Mouse (Mus musculus) spleen, postnatal 36 days (tissue): ENCODE data around the gene Alg14.

Experiments
- DNase-seq, 2 experiments: peaks; one replicate each; pipeline ENCODE4 v3.0.0; 2022; ENCODE audit warnings: low spot score in 2 of 2, mixed read lengths in 1 of 2

Alg14 gene

DNA sequence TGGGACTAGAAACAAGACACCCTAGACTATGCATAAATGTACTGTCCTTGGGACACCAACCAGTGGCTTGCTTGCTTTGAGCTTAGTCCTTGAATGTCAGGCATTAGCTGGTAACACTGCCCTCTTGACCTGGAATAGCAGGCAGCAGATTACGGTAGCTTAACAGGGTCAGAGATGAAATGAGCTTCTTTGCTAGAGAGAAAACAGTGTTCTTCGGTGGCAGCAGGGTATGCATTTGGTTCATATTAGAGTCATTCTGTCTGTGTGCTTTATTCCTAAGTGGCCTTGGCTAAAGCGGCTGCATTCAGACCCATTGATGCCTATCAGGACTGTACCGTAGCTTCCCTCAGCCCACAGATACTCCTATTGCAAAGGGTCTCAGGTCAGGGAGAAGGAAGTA lies 72.8 kb downstream of the Alg14 start:
- no peak for DNase-seq

DNA sequence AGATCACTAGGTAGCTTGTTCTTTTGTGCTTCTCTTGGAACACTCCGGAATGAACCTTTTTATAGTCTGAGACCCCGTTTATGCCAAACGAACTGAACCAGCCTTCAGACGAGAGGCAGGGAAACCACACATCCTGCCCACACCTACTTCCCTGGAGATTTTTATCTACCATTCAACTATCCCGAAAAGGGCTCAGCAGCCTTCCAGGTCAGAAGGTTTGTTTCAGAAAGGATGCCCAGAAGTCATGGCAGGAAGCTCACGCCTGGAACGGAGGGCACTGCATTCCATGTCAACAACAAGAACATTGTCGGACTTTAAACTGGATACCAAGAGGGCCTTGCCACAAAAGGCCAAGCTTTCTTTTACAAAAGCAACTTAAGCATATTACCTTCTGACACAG lies 73.6 kb downstream of the Alg14 start:
- no peak for DNase-seq

DNA sequence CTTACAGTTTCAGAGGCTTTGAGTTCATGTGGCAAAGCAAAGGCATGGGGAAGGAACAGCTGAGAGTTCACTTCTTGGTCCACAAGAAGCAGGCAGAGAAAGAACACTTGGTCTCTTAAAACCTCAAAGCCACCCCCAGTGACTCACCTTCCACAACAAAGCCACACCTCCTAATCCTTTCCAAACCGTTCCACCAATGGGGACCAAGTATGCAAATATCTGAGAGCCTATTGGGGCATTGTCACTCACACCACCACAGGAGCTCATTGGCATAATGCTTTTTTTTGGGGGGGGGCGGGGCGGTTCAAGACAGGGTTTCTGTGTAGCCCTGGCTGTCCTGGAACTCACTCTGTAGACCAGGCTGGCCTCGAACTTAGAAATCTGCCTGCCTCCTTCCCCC lies 77.0 kb downstream of the Alg14 start:
- no peak for DNase-seq

DNA sequence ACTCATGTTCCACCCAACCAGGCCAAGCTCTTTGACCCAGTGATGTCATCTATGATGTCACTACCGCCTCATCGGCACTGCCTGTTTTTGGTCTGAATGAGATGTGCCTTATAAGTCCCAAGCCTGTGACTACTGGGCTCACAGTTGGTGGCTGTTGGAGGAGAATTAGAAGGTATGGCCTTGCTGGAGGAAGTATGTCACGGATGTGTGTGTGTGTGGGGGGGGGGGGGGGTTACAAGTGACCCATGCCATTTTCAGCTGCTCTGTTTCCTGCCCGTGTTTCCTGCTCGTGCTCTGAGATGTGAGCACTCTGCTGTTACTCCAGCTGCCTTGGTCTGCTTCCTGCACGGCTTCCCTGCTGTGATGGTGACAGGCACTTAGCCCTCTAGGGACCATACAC lies 77.9 kb downstream of the Alg14 start:
- DNase-seq, result peak; percentile 79 to 81

DNA sequence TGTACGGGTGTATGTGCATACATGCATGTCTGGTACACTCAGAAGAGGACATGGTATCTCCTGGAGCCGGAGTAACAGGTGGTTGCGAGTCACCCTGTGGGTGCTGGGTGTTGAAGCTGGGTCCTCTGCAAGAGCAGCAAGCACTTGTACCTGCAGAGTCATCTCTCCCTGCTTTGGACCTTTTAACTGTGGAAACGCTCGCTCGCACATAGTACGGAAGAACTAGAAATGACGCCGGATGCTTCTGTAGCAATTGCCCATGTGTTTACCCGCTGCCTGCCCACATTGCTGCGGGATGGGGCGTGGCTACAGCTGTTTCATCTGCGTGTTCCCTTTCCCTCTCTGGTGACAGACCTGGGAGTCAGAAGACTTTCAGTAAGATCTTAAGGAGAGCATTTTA lies 78.7 kb downstream of the Alg14 start:
- DNase-seq, result peak; percentile 69 to 74

DNA sequence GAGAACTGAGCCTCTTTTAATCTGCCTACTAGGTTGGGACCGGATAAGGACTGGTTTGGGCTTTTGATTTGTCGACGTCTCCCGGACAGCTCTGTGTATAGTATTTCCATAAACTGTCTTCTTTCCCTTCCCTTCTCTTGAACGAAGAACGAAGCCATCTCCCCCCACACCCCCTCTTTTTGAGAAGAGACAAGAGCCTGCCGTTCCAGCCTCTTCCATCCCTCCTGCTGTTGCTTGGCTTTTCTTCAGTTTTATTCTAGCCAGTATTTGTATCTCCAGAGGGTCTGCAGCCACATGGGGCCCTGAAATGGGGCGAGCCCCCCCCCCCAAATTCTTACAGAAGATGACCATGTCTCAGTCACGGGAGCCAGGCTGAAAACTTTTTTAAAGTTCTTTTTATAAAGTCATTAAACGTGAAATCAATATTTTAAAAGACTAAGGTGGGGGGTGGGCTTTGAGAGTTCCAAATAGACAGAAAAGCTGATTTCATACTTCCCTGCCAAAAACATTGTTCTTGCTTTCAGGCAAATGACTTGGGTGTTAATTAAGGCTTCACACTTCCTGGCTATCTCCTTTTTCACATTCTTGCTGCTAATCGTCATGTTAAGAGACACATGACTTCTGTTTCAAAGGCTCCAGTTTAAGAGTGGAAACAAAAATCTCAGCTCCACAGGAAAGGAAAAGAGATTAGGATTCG lies 79.4 kb downstream of the Alg14 start:
- DNase-seq, result no peak

DNA sequence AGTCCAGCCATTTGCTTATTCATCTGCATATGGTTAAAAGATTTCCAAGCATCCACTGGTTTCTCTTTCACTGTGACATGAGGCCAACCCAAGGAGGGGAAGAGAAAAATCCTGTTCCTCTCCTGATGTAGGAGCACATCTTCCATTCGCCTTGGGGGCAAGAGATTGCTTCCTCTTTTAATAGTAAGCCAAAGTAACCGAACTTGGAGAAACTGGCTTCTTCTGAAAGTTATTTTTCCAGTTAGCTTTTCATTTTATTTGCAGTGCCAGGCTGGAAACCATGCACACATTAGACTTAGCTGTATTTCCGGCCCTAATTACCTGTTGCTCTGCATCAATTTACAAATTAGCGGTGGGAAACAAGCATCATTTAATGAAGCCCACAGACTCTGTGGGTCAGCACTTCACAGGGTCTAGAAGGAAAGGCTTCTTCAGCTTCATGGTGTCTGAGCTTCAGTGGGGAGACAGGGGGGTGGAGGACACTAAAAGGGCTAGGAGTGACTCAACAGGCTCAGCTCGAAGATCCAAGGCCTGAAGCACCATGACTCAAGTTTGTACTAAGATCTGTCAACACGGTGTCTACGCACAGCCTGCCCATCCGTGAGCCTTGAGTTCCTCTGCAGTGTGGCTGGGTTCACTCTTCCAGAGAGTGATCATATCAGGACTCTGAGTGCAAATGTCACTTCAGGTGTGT lies 80.1 kb downstream of the Alg14 start:
- DNase-seq, result no peak

DNA sequence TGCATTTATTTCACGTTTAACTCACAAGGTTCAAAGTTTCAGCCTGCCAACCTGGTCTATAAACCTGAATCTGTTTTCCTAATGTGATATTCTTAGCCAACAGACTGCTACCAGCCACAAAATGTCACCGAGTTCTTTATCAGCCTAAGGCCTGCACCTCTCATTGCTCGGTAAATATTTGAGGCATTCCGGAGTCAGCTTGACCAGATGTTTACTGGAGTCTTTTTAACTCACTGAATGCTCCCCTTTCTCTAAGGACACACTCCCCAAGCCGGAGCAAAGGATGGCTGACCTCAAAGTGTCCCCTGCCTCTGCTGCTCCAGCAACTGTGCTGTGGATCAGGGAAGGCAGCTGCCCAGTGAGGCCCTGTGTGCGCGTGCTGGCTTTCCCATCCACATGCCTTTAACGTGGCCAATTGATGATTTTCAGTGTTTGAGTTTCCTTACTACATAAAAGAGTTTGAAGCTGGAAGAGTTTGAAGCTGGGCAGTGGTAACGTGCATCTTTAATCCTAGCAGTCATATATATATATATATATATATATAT lies 82.4 kb downstream of the Alg14 start:
- no peak for DNase-seq

DNA sequence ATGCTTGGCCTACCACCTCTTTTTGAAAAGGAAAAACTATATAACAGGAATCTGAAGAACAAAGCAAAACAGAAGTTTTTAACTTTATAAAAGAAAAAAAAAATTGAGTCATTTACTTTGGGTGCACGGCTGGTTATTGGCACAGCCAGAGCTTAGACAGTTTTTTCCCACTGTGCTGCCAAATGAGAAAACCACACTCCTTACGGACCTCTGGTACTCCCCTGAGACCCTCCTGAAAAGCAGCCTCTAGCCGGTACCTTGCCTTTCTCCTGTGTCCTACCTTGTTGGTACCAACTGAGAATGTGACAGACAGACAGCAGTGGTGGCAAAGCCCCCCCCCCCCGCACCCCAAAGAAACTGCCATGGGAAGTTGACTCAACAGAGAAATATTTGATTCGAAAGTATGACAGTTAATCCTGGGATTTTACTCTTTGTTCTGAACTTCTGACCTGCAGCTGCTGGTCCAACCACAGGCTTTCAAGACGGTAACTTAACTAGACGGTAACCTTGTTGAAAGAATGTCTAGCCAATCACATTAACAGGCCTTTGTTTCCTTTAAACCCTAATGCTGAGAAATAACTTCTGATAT lies 84.1 kb downstream of the Alg14 start:
- DNase-seq, result no peak

DNA sequence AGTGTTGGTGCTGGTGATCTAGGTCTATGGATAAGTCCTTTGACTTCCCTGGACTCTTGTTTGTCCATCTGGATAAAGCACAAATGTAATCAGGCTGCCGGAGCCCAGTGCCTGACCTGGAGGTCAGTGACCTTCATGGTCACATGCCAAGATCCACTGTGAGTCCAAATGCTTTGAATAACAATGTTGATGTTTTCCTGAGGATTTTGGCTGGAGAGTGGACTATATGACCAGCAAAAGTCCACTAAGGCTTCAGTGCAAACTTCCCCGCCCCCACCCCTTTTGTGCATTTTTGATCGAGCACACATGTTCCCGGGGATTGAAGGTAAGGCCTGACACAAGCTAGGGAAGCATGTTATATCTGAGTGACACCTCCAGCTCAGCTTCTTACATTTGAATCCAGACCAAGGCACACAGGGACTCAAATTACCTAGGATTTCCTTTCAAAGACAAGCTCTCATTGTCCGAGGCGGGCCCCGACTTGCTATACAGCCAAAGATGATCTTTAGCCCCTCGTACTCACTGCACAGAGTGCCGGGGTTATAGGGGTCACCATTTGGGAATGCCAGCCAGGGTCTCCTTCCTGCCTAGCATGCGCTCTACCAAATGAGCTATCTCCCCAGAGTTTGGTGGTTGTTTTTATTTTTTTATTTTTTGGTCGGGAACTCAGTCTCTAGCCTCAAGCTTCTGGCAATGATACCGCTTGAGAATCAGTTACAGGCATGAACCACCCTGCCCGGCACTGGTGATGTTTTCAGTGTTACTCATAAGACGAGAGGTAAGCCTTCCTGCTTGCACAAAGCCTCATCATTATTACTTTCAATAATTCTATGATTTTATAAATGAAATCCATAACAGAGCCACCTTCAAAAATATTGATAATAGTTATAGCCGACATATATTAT lies 87.4 kb downstream of the Alg14 start:
- no peak for DNase-seq

DNA sequence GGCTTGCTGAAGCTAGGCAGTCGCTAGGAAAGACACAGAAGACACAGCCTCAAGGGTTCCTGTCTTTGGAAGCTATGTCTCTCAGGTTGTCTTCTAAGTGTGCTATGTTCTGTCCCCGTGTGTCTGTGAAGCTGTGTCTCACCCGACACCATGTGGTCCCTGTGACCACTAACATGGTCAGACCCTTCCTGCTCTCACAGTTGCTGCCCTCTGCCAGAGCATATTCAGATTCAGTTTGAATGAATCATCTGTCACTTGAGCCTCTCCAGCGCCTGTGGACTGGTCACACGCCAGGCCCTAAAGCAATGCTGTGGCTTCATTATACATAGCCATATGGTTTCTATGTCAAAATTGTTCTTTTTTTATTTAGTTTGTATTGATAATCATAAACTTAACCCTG lies 88.1 kb downstream of the Alg14 start:
- no peak for DNase-seq

DNA sequence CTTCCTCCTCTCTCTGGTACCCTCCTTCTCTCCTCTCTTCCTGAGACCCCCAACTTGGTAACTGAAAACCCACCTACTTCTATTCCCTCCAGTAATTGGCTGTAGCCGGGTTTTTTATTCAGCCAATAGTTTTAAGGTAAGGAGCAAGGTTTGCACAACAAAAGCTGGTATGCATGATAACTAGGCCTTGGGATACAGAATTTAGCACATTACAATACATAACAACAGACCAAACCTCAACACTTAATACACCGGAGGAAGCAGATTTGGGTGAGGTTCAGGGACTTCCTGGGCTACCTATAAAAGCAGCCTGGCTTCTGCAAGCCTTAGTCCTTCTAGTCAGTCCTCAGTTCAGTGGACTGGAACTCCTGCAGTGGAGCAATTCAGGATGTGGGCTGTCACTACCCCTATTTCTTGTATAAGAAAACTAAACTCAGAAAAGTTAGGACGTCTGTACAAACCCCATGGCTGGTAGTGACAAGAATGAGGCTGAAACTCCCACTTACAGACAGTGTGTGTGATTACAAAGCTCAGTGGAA lies 96.0 kb downstream of the Alg14 start:
- DNase-seq, result peak; percentile 74 to 75

DNA sequence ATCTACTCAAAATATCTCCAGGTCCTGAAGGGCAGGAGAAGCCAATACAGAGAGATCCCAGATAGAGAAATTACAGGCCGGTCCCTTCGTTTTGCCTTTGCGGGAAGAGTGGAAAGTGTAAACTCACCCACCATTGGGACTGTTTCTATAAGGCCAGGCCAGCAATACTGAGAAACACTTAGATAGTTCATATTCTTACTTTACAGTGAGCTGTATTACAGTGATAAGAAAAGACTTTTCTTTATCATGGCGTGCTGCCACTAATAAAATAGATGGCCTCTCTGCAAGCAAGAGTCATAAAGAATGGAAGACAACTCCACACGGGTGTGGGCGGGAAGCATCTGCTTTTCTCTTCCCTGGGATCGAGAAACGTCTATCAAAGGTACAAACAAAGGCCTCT lies 97.8 kb downstream of the Alg14 start:
- DNase-seq, result no peak

DNA sequence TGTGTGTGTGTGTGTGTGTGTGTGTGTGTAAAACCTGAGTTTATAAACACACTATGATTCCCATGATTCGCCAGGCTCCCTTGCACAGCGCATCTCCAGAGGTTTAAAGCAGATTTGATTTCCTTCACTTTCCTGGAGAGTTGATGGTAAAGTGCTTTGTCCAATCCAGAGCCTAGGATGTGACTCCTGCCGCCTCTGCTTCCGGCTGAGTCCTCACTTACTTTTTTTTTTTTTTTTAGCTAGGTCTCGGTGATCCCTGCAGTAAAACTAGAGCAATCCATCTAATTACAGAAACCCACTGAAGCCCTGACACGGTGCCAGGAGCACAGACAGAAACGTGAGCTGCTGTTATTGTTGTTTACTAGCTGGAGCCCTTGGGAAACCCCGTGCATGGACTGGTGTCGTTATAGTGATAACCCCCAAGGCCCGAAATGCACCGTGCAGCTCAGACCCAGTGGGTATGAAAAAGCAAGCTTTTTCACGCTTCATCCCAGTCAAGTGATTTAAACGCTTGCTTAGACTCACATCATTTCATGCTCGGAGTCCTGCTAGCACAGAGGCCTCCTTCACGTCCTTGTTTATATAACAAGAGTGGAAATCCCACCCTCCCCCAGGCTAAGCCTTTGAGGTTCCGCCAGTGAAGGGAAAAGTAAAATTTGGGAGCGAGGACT lies 98.4 kb downstream of the Alg14 start:
- DNase-seq, result no peak

DNA sequence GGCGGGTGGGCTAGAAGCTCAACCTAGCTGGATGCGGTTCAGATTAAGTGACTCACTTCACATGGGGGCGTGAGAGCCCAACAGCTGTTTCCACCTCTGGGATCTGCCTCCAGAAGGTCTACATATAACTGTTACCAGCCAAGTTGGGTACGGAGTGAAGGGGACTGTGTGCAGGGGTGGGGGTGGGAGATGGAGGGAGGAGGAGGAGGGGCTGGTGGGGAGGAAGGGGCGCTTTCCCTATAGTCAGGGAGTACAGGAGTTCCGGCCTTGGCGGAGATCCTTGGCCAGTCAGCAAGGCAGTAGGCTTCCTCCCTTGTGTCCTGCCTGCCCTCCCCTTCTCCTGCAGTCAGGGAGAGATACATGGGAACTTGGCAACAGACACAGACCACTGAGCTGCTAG lies 99.2 kb downstream of the Alg14 start:
- DNase-seq, result no peak

DNA sequence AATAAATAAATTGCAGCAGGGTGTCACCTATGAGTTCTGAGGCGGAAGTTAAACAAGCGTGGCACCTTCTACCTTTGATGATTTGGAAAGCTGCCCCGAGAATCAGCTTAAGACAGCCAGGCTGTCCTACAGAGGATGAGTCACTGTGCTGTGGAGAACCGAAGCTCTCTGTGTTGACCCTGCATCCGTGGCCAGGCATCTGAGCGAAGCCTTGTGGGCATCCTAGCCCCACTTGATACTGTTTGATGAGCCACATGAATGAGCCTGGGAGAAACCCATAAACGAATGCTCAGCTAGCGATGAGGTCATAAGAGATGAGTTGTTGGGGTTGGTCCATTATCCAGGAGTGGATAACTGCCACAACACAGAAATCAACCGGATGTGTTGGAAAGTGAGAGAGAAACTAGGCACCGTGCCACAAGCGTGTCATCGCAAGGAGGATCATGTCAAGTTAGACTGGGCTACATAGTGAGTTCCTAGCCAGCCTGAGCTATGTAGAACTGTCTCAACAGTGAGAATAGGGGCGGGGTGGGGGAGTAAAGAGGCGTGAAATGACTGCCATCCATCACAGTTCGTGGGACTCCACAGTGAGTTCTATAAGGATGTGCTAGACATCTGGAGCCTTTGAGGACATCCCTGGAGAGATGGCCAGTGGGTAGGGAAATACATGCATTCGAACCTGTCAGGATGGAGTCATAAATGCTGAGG lies 104.2 kb downstream of the Alg14 start:
- no peak for DNase-seq

DNA sequence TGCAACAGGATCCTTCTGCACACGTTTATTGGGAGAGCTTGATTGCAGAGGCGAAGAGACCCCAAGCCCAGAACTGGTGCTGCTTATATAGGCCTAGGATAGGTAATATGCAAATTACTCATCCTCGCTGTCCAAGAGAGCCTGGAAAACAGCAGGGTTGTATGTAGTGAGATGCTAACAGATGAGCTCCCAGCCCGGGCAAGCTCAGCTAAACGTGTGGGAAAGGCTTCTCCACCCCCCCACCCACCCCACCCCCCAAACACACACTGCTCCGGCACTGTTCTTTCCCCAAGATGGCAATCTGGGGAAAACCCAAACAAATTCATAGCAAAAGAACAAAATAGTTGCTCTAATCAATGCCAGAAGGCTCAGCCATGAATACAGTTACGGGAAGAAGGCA lies 105.0 kb downstream of the Alg14 start:
- no peak for DNase-seq

DNA sequence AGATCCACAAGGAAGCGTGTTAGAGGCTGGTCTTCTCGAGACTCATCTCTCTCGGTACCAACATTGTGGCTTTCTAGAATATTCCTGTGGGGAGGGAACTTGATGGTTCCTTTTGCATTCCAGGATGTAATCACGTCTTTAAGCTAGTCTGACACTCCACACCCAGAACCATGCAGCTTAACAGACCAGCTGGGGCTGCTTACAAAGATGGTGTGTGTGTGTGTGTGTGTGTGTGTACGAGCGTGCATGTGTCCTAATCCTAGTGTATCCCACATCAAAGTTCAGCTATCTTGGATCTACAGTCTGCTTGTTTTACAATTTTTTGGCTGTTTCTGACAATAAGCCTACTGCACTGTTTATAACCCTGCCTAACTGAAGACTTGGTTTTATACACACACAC lies 105.4 kb downstream of the Alg14 start:
- no peak for DNase-seq

DNA sequence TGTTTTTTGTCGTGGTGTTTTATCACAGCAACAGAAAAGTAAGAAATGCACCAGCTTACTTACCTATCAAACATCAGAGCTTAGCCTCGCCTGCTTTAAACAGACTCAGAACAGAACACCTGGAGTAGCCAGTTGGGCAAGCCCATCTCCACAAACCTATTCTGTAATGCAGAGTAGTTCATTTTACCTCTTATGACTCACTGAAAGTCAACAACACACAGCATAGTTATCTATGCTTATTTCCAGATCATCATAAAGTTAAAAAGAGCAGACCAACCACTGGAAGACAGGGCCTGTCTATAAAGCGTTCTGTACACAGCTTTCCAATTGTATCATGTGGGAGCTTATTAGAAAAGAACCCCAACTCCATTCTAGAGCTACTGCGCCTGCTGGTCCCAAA lies 109.8 kb downstream of the Alg14 start:
- DNase-seq, result no peak

DNA sequence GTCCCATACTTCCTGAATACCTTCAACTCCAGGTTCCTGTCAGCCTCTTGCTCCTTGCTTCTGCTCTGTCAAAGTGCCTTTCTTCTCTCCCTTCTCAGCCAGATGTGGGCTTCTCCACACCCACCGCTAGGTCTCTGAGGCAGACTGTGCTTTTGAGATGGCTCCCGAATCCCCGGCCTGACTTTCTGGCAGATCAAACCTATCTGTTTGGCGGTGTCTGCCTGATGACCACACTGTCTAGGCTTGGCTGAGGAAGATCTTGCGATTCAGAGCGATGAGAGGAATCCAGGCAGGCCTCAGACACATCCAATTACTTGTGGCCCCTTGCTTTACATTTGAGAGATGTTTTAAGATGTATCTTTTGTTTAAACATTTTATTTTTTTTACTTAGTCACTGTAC lies 110.5 kb downstream of the Alg14 start:
- DNase-seq, result no peak

DNA sequence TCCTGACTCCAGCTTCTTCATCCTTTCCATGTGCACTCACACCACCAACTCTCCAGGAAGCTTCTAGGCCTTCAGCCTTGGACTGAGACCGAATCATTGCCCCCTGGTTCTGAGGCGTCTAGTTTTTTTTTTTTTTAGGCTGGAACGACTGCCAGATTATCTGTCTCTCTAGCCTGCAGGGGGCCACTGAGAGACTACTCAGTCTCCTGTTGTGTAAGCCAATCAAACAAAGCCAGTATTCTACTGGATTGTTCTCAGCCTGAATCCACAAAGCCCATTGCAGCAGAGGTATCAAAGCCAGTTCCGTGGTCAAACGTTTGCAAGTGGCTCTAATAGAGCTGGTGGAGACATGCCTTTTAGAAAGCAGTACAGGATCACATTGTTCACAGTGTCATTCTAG lies 111.9 kb downstream of the Alg14 start:
- DNase-seq, result no peak
